Mouse (Mus musculus) brain, embryonic 18.5 days (tissue): ENCODE measurements around the gene Tbata.

Experiments
- DNase-seq: peaks from one replicate; pipeline ENCODE4 v3.0.0-alpha.2; 2012; ENCODE audit warnings: low read depth, low spot score

Gene Tbata

GRCm38 (mm10) chr10:61171654-61172053, at the start of gene Tbata:
Tbata (plus strand) TSS chr10:61171954.
- DNase-seq, result no peak

GRCm38 (mm10) chr10:61123276-61123913, 48.4 kb upstream of the Tbata start:
- no peak for DNase-seq

- DNase-seq, result no peak
Observed at GRCm38 (mm10) chr10:61124462-61124861, 47.3 kb upstream of the Tbata start.

GRCm38 (mm10) chr10:61128701-61129365, 42.9 kb upstream of the Tbata start:
- DNase-seq, result no peak

GRCm38 (mm10) chr10:61130959-61131358, 40.8 kb upstream of the Tbata start:
- no peak for DNase-seq

- no peak for DNase-seq
Observed at GRCm38 (mm10) chr10:61134041-61134440, 37.7 kb upstream of the Tbata start.

- DNase-seq, result no peak
Observed at GRCm38 (mm10) chr10:61135226-61135839, 36.4 kb upstream of the Tbata start.

- no peak for DNase-seq
Observed at GRCm38 (mm10) chr10:61137567-61137966, 34.2 kb upstream of the Tbata start.

- DNase-seq, result no peak
Observed at GRCm38 (mm10) chr10:61143343-61143742, 28.4 kb upstream of the Tbata start.

- DNase-seq, result no peak
Observed at GRCm38 (mm10) chr10:61145766-61146118, 26.0 kb upstream of the Tbata start.

GRCm38 (mm10) chr10:61146119-61146806, 25.5 kb upstream of the Tbata start:
- DNase-seq, result peak; percentile 18

- no peak for DNase-seq
Observed at GRCm38 (mm10) chr10:61146807-61147156, 25.0 kb upstream of the Tbata start.

GRCm38 (mm10) chr10:61147157-61148040, 24.4 kb upstream of the Tbata start, which contains the start of gene Sgpl1:
Sgpl1 (minus strand) TSS chr10:61147703.
- DNase-seq, result peak; percentile 84

GRCm38 (mm10) chr10:61149476-61149875, 22.3 kb upstream of the Tbata start:
- DNase-seq, result no peak

GRCm38 (mm10) chr10:61150616-61151015, 21.1 kb upstream of the Tbata start:
- DNase-seq, result no peak

- DNase-seq, result no peak
Observed at GRCm38 (mm10) chr10:61152131-61152530, 19.6 kb upstream of the Tbata start.

- DNase-seq, result no peak
Observed at GRCm38 (mm10) chr10:61155611-61156010, 16.1 kb upstream of the Tbata start.

GRCm38 (mm10) chr10:61156453-61156852, 15.3 kb upstream of the Tbata start:
- DNase-seq, result no peak

- no peak for DNase-seq
Observed at GRCm38 (mm10) chr10:61158594-61158993, 13.2 kb upstream of the Tbata start.

- DNase-seq, result no peak
Observed at GRCm38 (mm10) chr10:61160089-61160488, 11.7 kb upstream of the Tbata start.

- no peak for DNase-seq
Observed at GRCm38 (mm10) chr10:61160671-61161070, 11.1 kb upstream of the Tbata start.
